Mouse (Mus musculus): ENCODE data around the gene Clmp. TPM values are rescaled to one million over a fixed set of nuclear protein-coding genes. Genes with fewer than 3 reads are reported as not detected.

Clmp gene
- polyA plus RNA-seq, 1 experiment from 2014 or later: 65.3 TPM

GRCm38 (mm10) chr9:40746796-40747195 is 61.0 kb downstream of the Clmp start:
- Histone ChIP-seq H3K4me1 (peaks cover 9% of the 10 kb centered on the region; the same call in 1 of the 2 replicates), H3K4me3 (no peak overlapping the region), H3K27ac (no peak overlapping the region), H3K9me3 (no peaks in the 10 kb centered on the region), H3K27me3 (replicated peaks) (no peaks in the 10 kb centered on the region), H3K36me3 (no peaks in the 10 kb centered on the region), H3K9ac (no peak overlapping the region), H3K4me2 (replicated peaks) (no peak overlapping the region)
- no peak for ATAC-seq (ENCODE audit: low FRiP score, low read depth)
- WGBS: 77% methylated on average over 9 of the region's 9 CpGs

- H3K36me3 ChIP-seq: no peaks in the 10 kb centered on the region
- peaks cover 9% of the 10 kb centered on the region; the same call in 1 of the 2 replicates for H3K4me1 ChIP-seq
- H3K9me3 ChIP-seq: no peaks in the 10 kb centered on the region
- H3K4me2 ChIP-seq (replicated peaks): no peak overlapping the region
- H3K9ac ChIP-seq: no peak overlapping the region
- ATAC-seq (ENCODE audit: low FRiP score, low read depth): no peak
- H3K27me3 ChIP-seq (replicated peaks): no peaks in the 10 kb centered on the region
- H3K4me3 ChIP-seq: no peak overlapping the region
- 87% methylated on average over 9 of the region's 9 CpGs for WGBS
- no peak overlapping the region for H3K27ac ChIP-seq
Measured at GRCm38 (mm10) chr9:40747249-40747648, 61.5 kb downstream of the Clmp start.

- H3K4me1 ChIP-seq: no peaks in the 10 kb centered on the region; the same call in 1 of the 2 replicates
- H3K27me3 ChIP-seq (replicated peaks): no peaks in the 10 kb centered on the region
- no peak overlapping the region for H3K4me3 ChIP-seq
- H3K27ac ChIP-seq: no peak overlapping the region
- WGBS: 74% methylated on average over 8 of the region's 8 CpGs
- peak; percentile 54 for ATAC-seq (ENCODE audit: low FRiP score, low read depth)
- no peaks in the 10 kb centered on the region for H3K9me3 ChIP-seq
- H3K9ac ChIP-seq: no peak overlapping the region
- H3K4me2 ChIP-seq (replicated peaks): no peak overlapping the region
- no peaks in the 10 kb centered on the region for H3K36me3 ChIP-seq
Measured at GRCm38 (mm10) chr9:40749832-40750620, 64.3 kb downstream of the Clmp start.

- Histone ChIP-seq H3K9ac (no peak overlapping the region), H3K4me1 (peaks cover 4% of the 10 kb centered on the region), H3K27me3 (replicated peaks) (no peaks in the 10 kb centered on the region), H3K9me3 (no peaks in the 10 kb centered on the region), H3K4me3 (no peak overlapping the region), H3K4me2 (replicated peaks) (no peak overlapping the region), H3K27ac (no peak overlapping the region), H3K36me3 (no peaks in the 10 kb centered on the region)
- no peak for ATAC-seq (ENCODE audit: low FRiP score, low read depth)
- 59% methylated on average over 3 of the region's 3 CpGs for WGBS
Measured at GRCm38 (mm10) chr9:40751749-40752148, 66.0 kb downstream of the Clmp start.

- no peaks in the 10 kb centered on the region for H3K27me3 ChIP-seq (replicated peaks)
- H3K4me2 ChIP-seq (replicated peaks): peak overlapping the region; percentile 58
- H3K9me3 ChIP-seq: no peaks in the 10 kb centered on the region
- no peak overlapping the region for H3K27ac ChIP-seq
- H3K36me3 ChIP-seq: peaks cover 2% of the 10 kb centered on the region; the same call in 1 of the 2 replicates
- H3K4me1 ChIP-seq: peaks cover 16% of the 10 kb centered on the region
- 19% methylated on average over 4 of the region's 4 CpGs for WGBS
- ATAC-seq (ENCODE audit: low FRiP score, low read depth): peak; percentile 26
- no peak overlapping the region for H3K9ac ChIP-seq
- H3K4me3 ChIP-seq: no peak overlapping the region
Measured at GRCm38 (mm10) chr9:40756401-40756800, 70.6 kb downstream of the Clmp start.

- 30% methylated on average over 12 of the region's 12 CpGs for WGBS
Measured at GRCm38 (mm10) chr9:40757105-40757626, 71.4 kb downstream of the Clmp start.

GRCm38 (mm10) chr9:40757685-40758270 is 72.0 kb downstream of the Clmp start:
- Histone ChIP-seq H3K4me3 (peak overlapping the region; percentile 19; the same call in 1 of the 2 replicates), H3K9ac (peak overlapping the region; percentile 35; the same call in 1 of the 2 replicates), H3K4me2 (replicated peaks) (peak overlapping the region; percentile 58), H3K4me1 (peaks cover 16% of the 10 kb centered on the region), H3K27ac (no peak overlapping the region), H3K9me3 (no peaks in the 10 kb centered on the region), H3K27me3 (replicated peaks) (no peaks in the 10 kb centered on the region), H3K36me3 (peaks cover 9% of the 10 kb centered on the region; the same call in 1 of the 2 replicates)
- peak; percentile 94 for ATAC-seq (ENCODE audit: low FRiP score, low read depth)
- 10% methylated on average over 22 of the region's 22 CpGs for WGBS

More at GRCm38 (mm10) chr9:40757105-40757626, 71.4 kb downstream of the Clmp start:
- Histone ChIP-seq H3K9ac (peak overlapping the region; percentile 35; the same call in 1 of the 2 replicates), H3K4me3 (peak overlapping the region; percentile 19; the same call in 1 of the 2 replicates), H3K27me3 (replicated peaks) (no peaks in the 10 kb centered on the region), H3K27ac (no peak overlapping the region), H3K36me3 (peaks cover 9% of the 10 kb centered on the region; the same call in 1 of the 2 replicates), H3K4me2 (replicated peaks) (peak overlapping the region; percentile 58), H3K9me3 (no peaks in the 10 kb centered on the region), H3K4me1 (peaks cover 16% of the 10 kb centered on the region)
- peak; percentile 77 for ATAC-seq (ENCODE audit: low FRiP score, low read depth)

- H3K36me3 ChIP-seq: peaks cover 12% of the 10 kb centered on the region; the same call in 1 of the 2 replicates
- H3K27ac ChIP-seq: no peak overlapping the region
- no peak overlapping the region for H3K9ac ChIP-seq
- H3K4me2 ChIP-seq (replicated peaks): no peak overlapping the region
- no peaks in the 10 kb centered on the region for H3K9me3 ChIP-seq
- H3K4me1 ChIP-seq: peaks cover 6% of the 10 kb centered on the region
- WGBS: 93% methylated on average over 6 of the region's 6 CpGs
- H3K4me3 ChIP-seq: no peak overlapping the region
- no peak for ATAC-seq (ENCODE audit: low FRiP score, low read depth)
- no peaks in the 10 kb centered on the region for H3K27me3 ChIP-seq (replicated peaks)
Measured at GRCm38 (mm10) chr9:40762354-40762753, 76.6 kb downstream of the Clmp start.

- H3K9me3 ChIP-seq: no peaks in the 10 kb centered on the region
- no peak overlapping the region for H3K4me3 ChIP-seq
- no peak for ATAC-seq (ENCODE audit: low FRiP score, low read depth)
- H3K27me3 ChIP-seq (replicated peaks): no peaks in the 10 kb centered on the region
- H3K9ac ChIP-seq: no peak overlapping the region
- H3K4me1 ChIP-seq: 0 out of 2 replicates have a peak, but pooled peaks cover under 1% of the 10 kb centered on the region
- no peak overlapping the region for H3K4me2 ChIP-seq (replicated peaks)
- no peak overlapping the region for H3K27ac ChIP-seq
- H3K36me3 ChIP-seq: peaks cover 12% of the 10 kb centered on the region; the same call in 1 of the 2 replicates
- WGBS: 92% methylated on average over 9 of the region's 9 CpGs
Measured at GRCm38 (mm10) chr9:40764887-40765580, 79.3 kb downstream of the Clmp start.

- H3K36me3 ChIP-seq: peaks cover 12% of the 10 kb centered on the region; the same call in 1 of the 2 replicates
- H3K9me3 ChIP-seq: no peaks in the 10 kb centered on the region
- no peak overlapping the region for H3K4me3 ChIP-seq
- H3K27me3 ChIP-seq (replicated peaks): no peaks in the 10 kb centered on the region
- peaks cover 6% of the 10 kb centered on the region; the same call in 1 of the 2 replicates for H3K4me1 ChIP-seq
- ATAC-seq (ENCODE audit: low FRiP score, low read depth): no peak
- 78% methylated on average over 12 of the region's 12 CpGs for whole genome bisulfite sequencing
- H3K27ac ChIP-seq: no peak overlapping the region
- no peak overlapping the region for H3K9ac ChIP-seq
- no peak overlapping the region for H3K4me2 ChIP-seq (replicated peaks)
Measured at GRCm38 (mm10) chr9:40765581-40765940, 79.8 kb downstream of the Clmp start.

GRCm38 (mm10) chr9:40766058-40766605 is 80.4 kb downstream of the Clmp start:
- Histone ChIP-seq H3K4me1 (peaks cover 7% of the 10 kb centered on the region; the same call in 1 of the 2 replicates), H3K4me3 (no peak overlapping the region), H3K27ac (no peak overlapping the region), H3K9ac (no peak overlapping the region), H3K27me3 (replicated peaks) (no peaks in the 10 kb centered on the region), H3K9me3 (no peaks in the 10 kb centered on the region), H3K36me3 (peaks cover 12% of the 10 kb centered on the region; the same call in 1 of the 2 replicates), H3K4me2 (replicated peaks) (no peak overlapping the region)
- no peak for ATAC-seq (ENCODE audit: low FRiP score, low read depth)
- WGBS: 71% methylated on average over 7 of the region's 7 CpGs

All from neural tube, embryonic 12.5 days (tissue).